Mouse (Mus musculus): ENCODE measurements around the gene Pop7. TPM values are rescaled to one million over a fixed set of nuclear protein-coding genes. Genes with fewer than 3 reads are reported as not detected.

The Pop7 gene
- 46.5 and 46.7 TPM in 2 replicates for polyA plus RNA-seq (2015; fragmentation: Nextera tagmentation; extraction: Ambion mirVana)

DNA sequence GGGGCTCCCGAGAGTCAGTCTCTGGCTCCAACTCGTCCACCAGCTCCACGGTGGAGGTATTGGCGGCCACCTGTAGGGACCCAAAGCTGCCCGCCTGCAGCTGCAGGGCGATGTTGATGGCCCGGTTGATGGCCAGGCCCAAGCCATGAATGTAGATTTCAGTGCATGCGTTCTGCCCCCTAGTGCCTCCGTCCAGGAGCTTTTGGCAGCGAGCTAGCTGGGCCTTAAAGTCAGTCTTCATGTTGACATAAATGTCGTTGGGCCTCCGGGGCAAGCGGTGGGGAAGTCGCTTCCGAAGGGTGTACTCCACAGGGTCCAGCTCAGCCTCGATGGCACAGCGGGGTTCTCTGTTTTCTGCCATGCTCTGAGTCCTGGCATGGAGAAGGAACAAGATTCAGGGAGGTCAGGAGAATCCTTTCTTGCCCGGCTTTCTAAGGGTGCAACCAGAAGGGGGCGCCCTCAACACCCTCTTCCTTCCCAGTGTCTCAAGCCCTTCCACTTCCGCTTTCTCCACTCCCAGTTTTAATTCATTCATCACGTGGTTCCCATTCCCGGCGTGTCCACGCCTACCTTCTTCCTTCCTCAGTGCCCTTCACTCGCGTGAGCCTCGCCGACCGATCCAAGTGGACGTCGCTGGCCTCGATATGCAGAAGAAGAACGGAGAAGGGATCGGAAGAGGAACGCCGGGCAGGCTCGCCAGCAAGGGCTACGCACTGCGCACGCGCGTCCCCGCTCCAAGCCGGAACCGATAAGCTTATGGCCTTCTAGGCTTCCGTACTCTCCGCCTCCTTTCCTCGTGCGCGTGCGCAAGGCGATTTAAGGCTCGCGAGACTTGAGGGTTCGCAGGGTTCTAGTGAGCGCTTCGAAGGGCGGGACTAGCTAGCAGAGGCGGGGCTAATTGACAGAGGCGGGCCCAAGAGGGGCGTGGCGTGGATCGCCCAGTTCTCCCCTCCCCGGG lies at the start of gene Pop7:
Gene Pop7 (minus strand): TSS at position 810 of the 958 bp plus-strand sequence.
- WGBS: 3% methylated on average over 64 of the region's 64 CpGs
- Histone ChIP-seq H3K4me2 (peak within 1 kb of the TSS; percentile 70), H3K4me3 (peak within 1 kb of the TSS; percentile 75), H3K9me3 (no peaks in the 10 kb centered on the region), H3K36me3 (no peaks in the 10 kb centered on the region), H3K4me1 (peaks cover 17% of the 10 kb centered on the region), H3K27ac (peak within 1 kb of the TSS; percentile 99), H3K27me3 (no peaks in the 10 kb centered on the region), H3K9ac (peak within 1 kb of the TSS; percentile 67)
- ATAC-seq (ENCODE audit: insufficient number of reproducible peaks, low FRiP score, low TSS enrichment, low read depth): peak; percentile 96

DNA sequence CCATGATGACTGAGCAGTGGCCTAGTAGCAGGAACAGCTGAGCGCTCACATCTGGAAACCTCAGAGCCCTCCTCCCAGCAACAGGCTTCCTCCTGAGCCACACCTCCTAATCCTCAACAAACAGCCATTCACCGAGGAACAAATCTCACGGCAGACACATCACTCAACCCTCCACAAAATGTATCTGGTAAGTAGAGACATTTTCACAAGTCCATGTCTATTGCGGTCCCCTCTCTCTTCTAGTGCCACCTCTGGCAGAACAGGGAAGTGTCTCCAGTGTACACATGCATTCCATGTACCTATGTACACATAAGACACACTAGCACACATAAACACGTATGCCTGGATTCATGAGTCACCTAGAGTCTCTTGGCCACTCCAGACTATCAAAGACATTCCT lies 48.8 kb upstream of the Pop7 start:
- Histone ChIP-seq H3K4me3 (no peak overlapping the region), H3K4me1 (peaks cover 7% of the 10 kb centered on the region), H3K9me3 (no peaks in the 10 kb centered on the region), H3K9ac (no peak overlapping the region), H3K27me3 (peaks cover 20% of the 10 kb centered on the region), H3K27ac (no peak overlapping the region), H3K36me3 (no peaks in the 10 kb centered on the region), H3K4me2 (no peak overlapping the region)
- 66% methylated on average over 5 of the region's 5 CpGs for WGBS
- ATAC-seq (ENCODE audit: insufficient number of reproducible peaks, low FRiP score, low TSS enrichment, low read depth): no peak

DNA sequence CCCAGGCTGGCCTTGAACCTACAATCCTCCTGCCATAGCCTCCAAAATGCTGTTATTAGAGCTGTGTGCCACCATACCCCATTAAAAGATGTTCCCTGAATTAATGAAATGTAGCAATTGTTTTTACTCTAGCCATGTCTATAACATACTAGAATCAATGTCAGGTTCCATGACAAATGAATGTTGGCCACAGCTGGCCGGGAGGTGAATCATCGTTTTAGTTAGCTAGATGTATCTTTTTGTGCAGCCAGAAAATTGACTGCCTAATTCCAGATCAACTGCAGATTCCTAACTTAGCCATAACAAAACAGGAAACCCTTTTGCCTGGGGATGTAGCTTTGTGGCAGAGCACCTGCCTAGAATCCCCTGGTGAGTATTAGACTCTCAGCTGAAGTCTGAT lies 47.5 kb upstream of the Pop7 start:
- H3K9ac ChIP-seq: no peak overlapping the region

DNA sequence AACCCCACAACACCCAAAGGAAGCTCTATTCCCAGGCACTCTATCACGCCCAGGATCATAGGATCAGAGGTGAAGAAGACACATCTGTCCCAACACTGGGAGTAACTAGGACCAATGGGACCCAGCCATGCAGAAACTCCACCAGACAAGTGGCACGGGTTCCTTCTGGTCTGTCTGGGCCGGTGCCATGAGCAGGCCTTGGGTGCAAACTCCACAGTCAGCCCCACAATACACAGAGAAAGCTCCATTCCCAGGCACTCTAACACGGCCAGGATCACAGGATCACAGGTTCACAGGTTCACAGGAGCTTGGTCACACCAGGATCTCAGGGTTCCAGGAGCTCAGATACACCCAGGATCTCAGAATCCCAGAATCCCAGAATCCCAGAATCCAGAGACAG lies 43.3 kb upstream of the Pop7 start:
- ATAC-seq (ENCODE audit: insufficient number of reproducible peaks, low FRiP score, low TSS enrichment, low read depth): no peak
- 76% methylated on average over 4 of the region's 4 CpGs for WGBS
- H3K9ac ChIP-seq: no peak overlapping the region

More for the DNA sequence above, 47.5 kb upstream of the Pop7 start:
- Histone ChIP-seq H3K27me3 (peaks cover 18% of the 10 kb centered on the region), H3K4me2 (no peak overlapping the region), H3K9me3 (no peaks in the 10 kb centered on the region), H3K4me3 (no peak overlapping the region), H3K4me1 (peaks cover 7% of the 10 kb centered on the region), H3K36me3 (no peaks in the 10 kb centered on the region), H3K27ac (no peak overlapping the region)
- 85% methylated on average over 2 of the region's 2 CpGs for WGBS
- no peak for ATAC-seq (ENCODE audit: insufficient number of reproducible peaks, low FRiP score, low TSS enrichment, low read depth)

DNA sequence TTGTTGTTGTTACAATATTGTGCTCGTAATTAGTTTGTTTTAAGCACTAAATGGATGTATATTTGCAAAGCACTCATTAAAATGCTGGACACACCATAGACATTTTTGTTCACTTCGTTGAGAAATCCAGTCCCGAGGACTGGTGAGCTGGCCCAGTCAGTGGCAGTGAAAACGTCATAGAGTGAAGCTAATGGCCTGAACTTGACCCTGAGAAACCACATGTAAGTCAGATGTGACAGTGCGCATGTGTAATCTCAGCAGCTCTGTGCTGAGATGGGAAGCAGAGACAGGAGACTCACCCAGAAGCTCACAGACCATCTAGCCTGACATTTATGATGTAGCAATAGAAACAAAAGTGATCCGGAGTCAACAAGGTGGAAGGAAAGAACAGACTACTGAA lies 42.6 kb upstream of the Pop7 start:
- Histone ChIP-seq H3K4me2 (no peak overlapping the region), H3K4me1 (no peaks in the 10 kb centered on the region), H3K9ac (no peak overlapping the region), H3K27ac (no peak overlapping the region), H3K27me3 (no peaks in the 10 kb centered on the region), H3K4me3 (no peak overlapping the region), H3K36me3 (no peaks in the 10 kb centered on the region), H3K9me3 (no peaks in the 10 kb centered on the region)
- no peak for ATAC-seq (ENCODE audit: insufficient number of reproducible peaks, low FRiP score, low TSS enrichment, low read depth)
- 56% methylated on average over 6 of the region's 6 CpGs for WGBS

More for the DNA sequence above, 43.3 kb upstream of the Pop7 start:
- Histone ChIP-seq H3K4me3 (no peak overlapping the region), H3K9me3 (no peaks in the 10 kb centered on the region), H3K36me3 (no peaks in the 10 kb centered on the region), H3K27me3 (no peaks in the 10 kb centered on the region), H3K4me1 (no peaks in the 10 kb centered on the region), H3K4me2 (no peak overlapping the region), H3K27ac (no peak overlapping the region)

DNA sequence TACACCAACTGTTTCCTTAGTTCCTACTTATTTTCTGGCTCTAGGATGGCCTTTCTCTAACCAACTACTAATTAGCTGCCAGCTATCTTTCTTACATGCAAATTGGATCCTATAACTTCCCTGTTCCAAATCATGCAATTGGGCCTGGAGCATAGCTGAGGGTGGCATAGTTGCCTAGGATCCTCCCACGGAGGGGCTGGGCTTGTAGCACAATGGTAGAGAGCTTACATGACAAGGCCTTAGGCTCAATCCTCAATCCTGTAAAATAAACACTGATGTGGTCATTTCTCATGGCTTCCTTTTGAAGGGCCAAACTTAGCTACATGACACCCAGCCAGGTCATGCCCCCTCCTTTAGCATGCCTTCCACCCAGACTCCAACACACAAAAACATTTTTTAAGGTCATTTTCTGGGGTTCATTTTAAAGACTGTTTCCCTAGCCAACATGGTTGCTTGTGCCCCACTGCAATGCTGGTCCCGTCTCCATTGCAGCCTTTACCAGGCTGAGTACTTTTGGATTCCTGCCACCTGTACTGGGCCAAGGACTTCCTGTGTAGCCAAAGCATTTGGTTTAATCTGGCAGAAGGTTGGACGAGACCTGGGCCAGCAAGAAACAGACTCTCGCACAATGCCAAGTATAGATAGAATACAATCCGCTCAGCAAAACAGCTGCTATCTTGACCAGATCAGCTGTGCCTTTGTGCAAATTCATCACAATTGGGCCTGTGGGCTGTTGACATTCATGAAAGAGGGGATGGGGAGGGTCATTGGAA lies 39.6 kb upstream of the Pop7 start:
- WGBS: 73% methylated on average over 5 of the region's 5 CpGs
- no peak overlapping the region for H3K9ac ChIP-seq
- H3K36me3 ChIP-seq: no peaks in the 10 kb centered on the region
- H3K4me1 ChIP-seq: no peaks in the 10 kb centered on the region
- no peaks in the 10 kb centered on the region for H3K27me3 ChIP-seq
- no peaks in the 10 kb centered on the region for H3K9me3 ChIP-seq
- no peak for ATAC-seq (ENCODE audit: insufficient number of reproducible peaks, low FRiP score, low TSS enrichment, low read depth)
- H3K4me2 ChIP-seq: no peak overlapping the region
- no peak overlapping the region for H3K27ac ChIP-seq
- no peak overlapping the region for H3K4me3 ChIP-seq

DNA sequence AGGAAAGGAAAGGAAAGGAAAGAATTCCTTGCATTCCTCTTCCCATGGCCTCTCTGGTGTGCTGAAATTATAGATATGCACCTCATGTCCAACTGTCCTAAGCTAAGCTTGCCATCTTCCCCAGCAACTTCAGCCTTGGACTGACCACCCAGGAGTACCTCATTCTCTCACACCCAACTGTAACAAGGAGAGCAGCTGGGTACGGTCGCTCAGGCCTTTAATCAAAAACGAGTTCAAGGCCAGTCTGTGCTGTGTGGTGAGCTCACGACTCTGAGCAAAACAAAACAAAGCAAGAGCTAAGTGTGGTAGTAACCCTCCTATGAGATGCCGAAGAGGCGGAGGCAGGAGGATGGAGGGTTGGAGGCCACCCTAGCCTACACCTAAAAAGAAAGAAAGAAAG lies 38.7 kb upstream of the Pop7 start:
- Histone ChIP-seq H3K4me1 (no peaks in the 10 kb centered on the region), H3K9me3 (no peaks in the 10 kb centered on the region), H3K4me3 (no peak overlapping the region), H3K4me2 (no peak overlapping the region), H3K27ac (no peak overlapping the region), H3K36me3 (no peaks in the 10 kb centered on the region), H3K27me3 (0 out of 2 replicates have a peak, but pooled peaks cover 2% of the 10 kb centered on the region), H3K9ac (no peak overlapping the region)
- 78% methylated on average over 6 of the region's 6 CpGs for whole genome bisulfite sequencing
- ATAC-seq (ENCODE audit: insufficient number of reproducible peaks, low FRiP score, low TSS enrichment, low read depth): no peak

DNA sequence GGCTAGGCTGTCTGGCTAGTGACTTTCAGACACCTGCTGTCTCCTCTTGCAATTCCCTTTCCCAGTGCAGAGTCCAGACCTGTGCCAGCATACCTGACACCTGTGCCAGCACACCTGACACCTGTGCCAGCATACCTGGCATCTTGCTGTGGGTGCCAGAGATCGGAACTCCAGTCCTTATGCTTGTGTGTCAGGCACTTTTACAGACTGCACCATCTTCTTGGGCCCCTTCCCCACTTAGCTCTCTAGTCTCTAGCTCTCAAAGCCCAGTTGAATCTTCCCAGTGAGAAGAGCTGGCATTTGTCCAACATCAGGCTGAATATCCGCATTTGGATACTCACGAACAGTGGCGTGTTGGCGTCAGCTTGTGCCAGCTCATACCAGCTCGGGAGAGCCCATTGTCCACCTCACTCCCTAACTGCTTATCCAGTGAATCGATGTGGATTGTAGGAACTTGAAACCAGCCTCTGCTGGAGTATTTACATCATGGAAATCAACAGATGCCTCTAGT lies 37.0 kb upstream of the Pop7 start:
- H3K9ac ChIP-seq: no peak overlapping the region
- 67% methylated on average over 7 of the region's 7 CpGs for WGBS
- H3K36me3 ChIP-seq: no peaks in the 10 kb centered on the region
- ATAC-seq (ENCODE audit: insufficient number of reproducible peaks, low FRiP score, low TSS enrichment, low read depth): no peak
- no peak overlapping the region for H3K4me3 ChIP-seq
- H3K27me3 ChIP-seq: 0 out of 2 replicates have a peak, but pooled peaks cover 2% of the 10 kb centered on the region
- no peaks in the 10 kb centered on the region for H3K4me1 ChIP-seq
- H3K9me3 ChIP-seq: no peaks in the 10 kb centered on the region
- H3K4me2 ChIP-seq: no peak overlapping the region
- H3K27ac ChIP-seq: no peak overlapping the region

DNA sequence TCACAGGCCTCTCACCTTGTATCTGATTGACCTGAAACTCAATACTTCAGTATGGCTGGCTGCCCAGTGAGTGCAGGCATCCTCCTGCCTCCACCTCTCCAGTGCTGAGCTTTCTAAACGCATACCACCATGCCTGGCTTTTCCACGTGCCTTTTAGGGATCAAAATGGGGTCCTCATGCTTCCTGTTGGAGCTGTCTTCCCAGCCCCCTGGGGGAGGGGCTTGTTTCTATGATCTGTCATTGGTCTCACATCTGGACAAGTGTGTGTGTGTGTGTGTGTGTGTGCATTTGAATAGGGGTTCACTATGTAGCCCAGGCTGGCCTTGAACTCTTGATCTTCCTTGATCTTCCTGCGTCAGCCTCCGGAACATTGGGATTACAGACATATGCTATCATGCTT lies 35.1 kb upstream of the Pop7 start:
- ATAC-seq (ENCODE audit: insufficient number of reproducible peaks, low FRiP score, low TSS enrichment, low read depth): no peak
- H3K9ac ChIP-seq: no peak overlapping the region
- no peak overlapping the region for H3K4me3 ChIP-seq
- 55% methylated on average over 4 of the region's 4 CpGs for WGBS
- H3K27ac ChIP-seq: no peak overlapping the region
- no peaks in the 10 kb centered on the region for H3K9me3 ChIP-seq
- no peaks in the 10 kb centered on the region for H3K4me1 ChIP-seq
- no peak overlapping the region for H3K4me2 ChIP-seq
- H3K36me3 ChIP-seq: no peaks in the 10 kb centered on the region
- 0 out of 2 replicates have a peak, but pooled peaks cover 2% of the 10 kb centered on the region for H3K27me3 ChIP-seq

DNA sequence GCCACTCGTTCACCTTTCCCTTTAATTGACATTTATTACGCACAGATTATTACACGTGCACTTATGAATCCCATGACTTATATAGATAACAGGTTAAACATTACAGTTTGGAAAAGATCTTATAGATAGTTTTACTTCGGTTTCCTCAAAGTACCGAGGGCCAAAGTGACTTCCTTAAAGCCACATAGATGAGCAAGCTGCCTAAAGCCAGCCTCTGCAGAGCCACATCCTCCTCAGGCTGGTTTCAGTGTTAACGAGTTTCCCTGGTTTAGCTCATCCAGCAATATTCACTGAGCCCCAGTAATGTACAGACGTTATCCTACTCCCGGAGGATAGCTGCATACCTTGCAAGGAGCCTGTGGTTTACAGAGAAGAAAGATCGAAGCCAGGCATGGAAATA lies 33.0 kb upstream of the Pop7 start:
- H3K4me1 ChIP-seq: peaks cover 5% of the 10 kb centered on the region
- no peak overlapping the region for H3K4me3 ChIP-seq
- ATAC-seq (ENCODE audit: insufficient number of reproducible peaks, low FRiP score, low TSS enrichment, low read depth): no peak
- no peak overlapping the region for H3K27ac ChIP-seq
- H3K9ac ChIP-seq: no peak overlapping the region
- no peaks in the 10 kb centered on the region for H3K9me3 ChIP-seq
- no peak overlapping the region for H3K4me2 ChIP-seq
- H3K27me3 ChIP-seq: 0 out of 2 replicates have a peak, but pooled peaks cover 2% of the 10 kb centered on the region
- WGBS: 70% methylated on average over 9 of the region's 9 CpGs
- H3K36me3 ChIP-seq: 0 out of 2 replicates have a peak, but pooled peaks cover under 1% of the 10 kb centered on the region

DNA sequence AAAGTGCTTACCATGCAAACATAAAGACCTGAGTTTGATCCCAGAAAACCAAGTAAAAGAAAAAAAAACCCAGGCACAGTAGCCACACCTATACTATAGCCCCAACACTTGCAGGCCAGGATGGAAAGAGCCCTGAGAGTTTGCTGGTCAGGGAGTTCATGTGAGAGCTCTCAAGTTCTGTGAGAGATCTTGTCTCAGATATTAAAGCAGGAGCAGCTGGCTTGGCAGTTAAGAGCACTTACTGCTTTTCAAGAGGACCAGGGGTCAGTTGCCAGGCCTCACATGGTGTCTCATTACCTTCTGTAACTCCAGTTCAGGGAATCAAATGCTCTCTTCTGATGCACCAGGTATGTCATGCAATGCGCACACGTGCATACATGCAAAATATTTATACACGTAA lies 32.4 kb upstream of the Pop7 start:
- Histone ChIP-seq H3K4me1 (peaks cover 11% of the 10 kb centered on the region), H3K4me2 (no peak overlapping the region), H3K9ac (no peak overlapping the region), H3K4me3 (no peak overlapping the region), H3K27ac (no peak overlapping the region), H3K36me3 (peaks cover 6% of the 10 kb centered on the region), H3K9me3 (no peaks in the 10 kb centered on the region), H3K27me3 (0 out of 2 replicates have a peak, but pooled peaks cover 2% of the 10 kb centered on the region)
- WGBS: 90% methylated on average over 3 of the region's 3 CpGs
- no peak for ATAC-seq (ENCODE audit: insufficient number of reproducible peaks, low FRiP score, low TSS enrichment, low read depth)

Measured in limb, embryonic 15.5 days (tissue).